Mouse (Mus musculus): ENCODE measurements around the gene Lingo3.

Gene Lingo3

DNA sequence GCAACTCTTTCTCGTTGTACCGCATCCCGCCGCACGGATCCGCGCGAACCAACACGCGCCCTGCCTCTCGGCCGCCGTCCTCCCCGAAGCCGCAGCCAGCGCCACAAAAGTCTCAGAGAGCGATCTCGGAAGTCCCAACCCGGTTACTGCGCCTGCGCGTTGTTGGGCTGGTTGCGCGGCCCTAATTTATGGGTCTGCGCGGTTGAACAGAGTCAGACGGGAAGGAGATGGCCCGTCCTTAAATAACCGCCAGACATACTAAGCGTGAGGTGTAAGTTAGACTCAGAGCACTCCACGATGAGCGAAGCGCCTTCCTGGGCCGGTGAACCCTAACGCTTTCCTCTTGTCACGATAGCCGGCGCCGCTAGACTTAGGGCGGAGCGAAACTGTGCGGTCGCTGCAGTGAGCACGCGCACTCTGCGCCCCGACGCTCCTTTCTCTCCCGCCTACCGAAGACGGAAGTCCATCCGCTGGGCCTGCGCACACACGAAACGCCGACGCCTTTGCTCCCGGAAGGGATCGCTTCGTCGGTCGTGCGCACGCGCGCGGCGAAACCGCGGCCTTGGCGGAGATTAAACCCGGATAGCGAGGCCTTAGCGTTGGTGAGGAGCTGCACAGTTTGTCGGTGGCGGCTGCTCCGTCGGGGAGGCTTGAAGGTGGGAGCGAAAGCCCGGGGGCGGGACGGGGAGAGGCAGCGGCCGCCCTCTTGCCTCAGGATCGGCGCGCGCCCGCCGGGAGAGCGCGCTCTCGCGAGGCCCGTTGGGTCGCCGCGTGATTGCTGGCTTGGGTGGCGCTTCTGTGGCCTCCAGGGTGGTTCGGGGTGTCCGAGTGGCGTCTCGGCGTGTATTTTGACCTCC, 45.5 kb downstream of the Lingo3 start, which contains the start of the genes Sf3a2 and Plekhj1:
Sf3a2 (plus strand) TSS at position 49 of the 857 bp plus-strand sequence.
Plekhj1 (minus strand) TSS at position 477 of the 857 bp plus-strand sequence.
- DNase-seq (ENCODE audit: low read depth), result peak; percentile 95

DNA sequence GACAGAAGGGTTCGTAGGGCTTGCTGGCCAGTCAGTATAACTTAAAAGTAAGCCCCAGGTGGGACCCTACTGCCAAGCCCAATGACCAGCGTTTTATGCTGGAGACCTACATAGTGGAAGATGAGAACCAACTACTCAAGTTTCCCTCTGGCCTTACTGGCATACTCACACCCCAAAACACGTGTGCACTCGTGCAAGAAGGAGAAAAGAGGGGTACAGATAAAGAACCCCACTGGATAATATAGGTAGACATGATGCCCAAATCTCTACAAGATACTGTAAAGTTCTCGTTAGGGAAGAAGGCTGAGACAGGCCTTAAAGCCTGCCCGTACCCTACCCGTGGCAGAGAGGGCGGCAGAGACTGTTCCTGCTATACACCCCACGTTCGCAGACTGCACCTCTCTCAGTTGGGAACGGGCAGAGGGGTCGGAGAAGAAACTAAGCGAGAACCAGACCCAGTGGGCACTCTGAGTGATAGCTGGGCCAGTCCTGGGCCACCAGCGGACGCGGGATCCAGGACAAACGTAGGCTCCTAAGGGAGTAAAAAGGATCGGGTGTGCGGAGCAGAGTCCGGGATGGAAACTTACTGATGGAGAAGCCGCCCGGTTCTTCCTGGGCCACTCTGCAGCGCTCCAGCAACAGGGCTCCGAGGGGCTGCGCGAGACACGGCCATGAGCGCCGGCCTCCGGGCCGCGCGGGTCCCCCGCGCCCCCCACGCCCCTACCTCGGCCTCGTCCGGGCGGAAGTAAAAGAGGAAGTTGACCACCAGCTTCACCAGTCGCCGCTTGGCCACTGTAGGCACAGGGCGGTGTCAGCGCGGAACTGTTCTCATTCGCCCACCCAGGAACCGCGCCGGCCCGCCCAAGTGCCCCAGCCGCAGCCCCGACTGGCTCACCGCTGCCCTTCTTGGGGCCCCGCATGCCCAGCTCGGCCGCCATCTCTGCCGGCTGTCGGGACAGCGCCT, 46.4 kb downstream of the Lingo3 start:
- no peak for DNase-seq (ENCODE audit: low read depth)

DNA sequence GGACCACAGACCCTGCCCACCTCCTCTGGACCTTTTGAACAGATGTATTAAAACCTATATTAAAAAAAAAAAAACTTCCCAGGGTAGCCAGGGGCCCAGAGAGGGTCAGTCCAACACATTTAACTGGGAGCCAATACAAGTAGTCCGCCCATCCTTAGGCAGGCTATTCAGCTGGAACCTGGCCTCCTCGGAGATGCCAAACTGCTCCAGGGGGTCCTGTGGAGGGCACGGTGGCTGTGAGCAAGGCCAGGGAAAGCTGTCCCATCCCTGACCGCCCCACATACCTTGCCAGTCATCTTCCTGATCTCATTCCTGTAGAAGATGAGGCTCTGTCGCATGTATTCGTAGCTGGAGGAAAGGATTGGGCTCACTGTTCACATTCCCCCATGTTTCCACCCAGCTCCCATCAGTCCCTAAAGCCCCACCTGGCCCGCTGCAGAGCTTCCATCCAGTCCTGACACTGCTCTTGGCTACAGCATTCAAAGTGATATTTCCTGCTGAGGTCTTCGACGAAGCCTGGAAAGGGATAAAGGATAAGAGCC, 47.5 kb downstream of the Lingo3 start:
- DNase-seq (ENCODE audit: low read depth), result no peak

DNA sequence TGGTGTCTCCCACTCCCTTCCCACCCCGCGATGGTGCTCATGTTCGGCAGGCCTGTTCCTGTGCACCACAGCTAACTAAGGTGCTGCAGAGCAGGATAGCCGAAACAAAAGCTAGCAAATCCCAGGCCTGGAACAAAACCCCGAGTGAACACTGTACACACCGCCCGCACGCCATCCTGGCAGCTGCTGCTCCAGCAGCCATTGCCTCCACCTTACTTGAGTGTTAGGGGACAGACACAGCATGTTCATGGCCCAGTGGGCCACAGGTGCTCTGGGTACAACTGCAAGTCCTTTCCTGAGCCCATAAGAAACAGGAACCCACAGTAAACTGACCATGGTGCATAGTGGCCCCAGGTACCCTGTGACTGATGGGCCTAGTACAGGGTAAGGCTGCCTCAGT, 49.1 kb downstream of the Lingo3 start:
- no peak for DNase-seq (ENCODE audit: low read depth)

DNA sequence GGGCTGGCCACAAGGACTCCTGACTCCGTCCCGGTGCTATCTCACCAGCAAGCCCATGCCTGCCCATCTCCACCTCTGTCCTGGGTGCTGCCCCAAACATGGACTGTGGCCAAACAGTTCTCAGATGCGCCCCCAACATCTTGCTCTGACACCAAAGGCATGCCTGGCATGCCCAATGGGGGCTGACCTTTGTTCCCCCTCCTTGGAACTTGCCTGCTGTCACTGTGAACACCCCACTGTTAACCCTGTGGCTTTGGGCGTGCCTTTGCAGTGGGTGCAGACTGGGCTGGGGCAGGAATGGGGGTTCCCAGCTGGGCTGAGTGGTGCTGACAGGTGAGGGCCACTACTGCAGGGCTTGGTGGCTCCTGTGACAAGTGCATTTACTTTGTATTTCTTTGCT, 50.0 kb downstream of the Lingo3 start:
- DNase-seq (ENCODE audit: low read depth), result no peak

DNA sequence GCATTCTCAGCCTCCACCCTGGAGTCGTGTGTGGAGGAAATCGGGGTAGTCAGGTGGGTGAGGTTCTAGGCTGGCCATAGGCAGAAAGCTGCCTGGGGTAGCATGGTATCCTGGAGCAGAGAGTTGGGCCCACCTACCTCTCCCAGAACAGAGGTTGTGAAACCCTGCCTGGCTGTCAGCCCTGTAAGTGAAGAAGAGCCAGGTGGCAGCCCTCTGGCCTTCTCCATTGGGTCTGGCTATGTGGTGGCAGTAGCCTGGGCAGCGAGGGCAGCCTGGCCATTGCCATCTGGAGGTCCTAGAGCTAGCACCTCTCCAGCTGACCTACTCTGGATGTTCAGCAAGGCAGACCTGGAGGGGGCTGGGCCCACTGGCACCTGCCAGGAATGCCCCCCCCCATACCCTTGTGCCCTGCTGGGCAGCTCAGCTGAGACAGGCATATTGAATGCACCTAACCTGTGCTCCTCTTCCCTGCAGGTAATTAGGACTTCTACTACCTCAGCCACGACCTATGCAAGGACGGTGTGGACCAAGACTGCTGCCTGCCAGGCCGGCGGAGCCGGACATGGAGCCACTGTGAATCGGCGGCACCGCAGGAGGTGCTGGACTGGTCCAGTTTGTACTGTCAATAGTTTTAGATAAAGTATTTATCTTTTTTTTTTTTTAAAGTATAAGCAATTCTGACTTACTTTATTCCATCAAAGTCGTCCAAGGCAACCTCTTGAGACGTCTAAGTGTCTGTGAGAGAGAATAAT, 50.6 kb downstream of the Lingo3 start:
- DNase-seq (ENCODE audit: low read depth), result no peak

DNA sequence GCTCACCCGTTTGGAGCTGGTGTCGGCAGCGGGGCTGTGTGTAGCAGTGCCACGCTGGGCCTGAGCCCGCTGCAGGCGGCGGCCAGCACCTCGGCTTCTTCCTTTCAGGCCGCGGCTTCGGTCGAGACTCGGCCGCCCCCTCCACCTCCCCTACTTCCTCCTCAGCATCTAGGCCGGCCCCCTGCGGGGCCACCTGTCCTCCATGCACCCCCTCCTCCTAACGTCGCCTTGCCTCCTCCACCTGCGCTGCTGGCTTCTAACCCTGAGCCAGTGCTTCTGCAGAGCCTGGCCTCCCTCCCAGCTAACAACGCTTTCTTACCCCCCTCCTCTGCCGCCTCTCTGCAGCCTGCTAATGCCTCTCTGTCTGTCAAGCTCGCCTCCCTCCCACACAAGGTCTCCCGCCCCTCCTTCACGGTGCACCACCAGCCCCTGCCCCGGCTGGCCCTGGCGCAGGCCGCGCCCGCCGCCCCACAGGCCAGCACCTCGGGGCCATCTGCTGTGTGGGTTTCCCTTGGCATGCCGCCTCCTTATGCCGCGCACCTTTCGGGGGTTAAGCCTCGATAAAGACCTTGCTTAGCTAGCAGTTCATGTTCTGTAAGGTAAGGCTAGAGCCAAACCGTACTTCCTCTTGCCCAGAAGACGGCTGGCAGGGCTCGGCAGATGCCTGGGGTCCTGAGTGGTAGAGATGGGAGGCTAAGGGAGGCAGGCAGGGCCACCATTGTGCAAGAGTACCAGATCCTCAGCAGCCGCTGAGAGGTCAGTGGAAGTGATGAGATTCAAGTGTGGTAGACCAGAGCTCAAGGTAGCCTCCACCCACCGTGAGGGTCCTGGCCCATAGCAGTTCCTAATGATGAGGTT, 51.4 kb downstream of the Lingo3 start:
- no peak for DNase-seq (ENCODE audit: low read depth)

DNA sequence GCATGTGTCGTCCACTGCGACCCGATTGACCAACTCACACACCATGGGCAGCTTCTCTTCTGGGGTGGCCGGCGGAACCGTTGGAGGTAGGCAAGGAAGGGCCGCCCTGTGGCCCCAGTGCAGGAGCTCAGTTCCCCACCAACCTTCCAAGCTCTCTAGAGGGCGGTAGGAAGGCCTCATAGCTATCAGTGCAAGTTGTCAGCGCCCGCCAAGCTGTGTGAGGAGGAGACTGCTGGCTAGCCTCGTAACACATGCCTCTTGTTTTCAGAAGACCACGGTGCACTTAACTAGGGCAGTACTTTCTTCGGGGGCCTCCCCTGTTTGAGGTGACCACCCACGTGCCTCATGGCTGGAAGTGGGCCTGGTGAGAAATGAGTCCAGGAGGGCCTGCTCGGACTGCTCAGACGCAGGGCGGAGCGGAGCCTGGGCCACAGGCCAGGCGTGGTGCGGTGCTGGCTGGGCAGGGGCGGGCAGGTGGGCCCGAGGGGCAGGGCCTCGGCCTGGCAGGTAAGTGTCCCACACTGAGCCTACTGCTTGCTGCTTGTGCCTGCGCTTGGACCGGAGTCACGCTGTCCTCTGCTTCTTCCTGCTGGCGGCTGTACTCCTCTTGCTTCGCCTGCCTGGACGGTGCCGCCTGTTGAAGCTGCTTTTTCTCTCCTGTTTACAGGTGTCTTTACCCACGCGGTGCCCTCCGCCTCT, 52.2 kb downstream of the Lingo3 start:
- no peak for DNase-seq (ENCODE audit: low read depth)

DNA sequence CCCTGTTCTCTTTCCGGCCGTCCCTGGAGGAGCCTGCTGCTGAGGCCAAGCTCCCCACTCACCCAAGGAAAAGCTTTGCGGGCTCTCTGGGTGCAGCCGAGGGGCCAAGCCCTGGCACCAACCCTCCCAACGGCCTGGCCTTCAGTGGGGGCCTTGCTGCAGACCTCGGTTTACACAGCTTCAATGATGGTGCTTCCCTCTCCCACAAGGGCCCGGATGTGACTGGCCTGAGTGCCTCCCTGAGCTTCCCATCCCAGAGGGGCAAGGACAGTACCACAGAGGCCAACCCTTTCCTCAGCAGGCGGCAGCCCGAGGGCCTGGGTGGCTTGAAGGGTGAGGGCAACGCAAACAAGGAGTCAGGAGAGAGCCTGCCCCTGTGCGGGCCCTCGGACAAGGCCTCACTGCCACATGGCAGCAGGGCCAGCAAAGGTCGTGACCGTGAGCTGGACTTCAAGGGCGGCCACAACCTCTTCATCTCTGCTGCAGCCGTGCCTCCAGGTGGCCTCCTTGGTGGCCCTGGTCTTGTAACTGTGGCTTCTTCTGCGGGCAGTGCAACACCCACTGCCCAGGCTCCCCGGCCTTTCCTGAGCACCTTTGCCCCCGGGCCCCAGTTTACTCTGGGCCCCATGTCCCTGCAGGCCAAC, 53.0 kb downstream of the Lingo3 start:
- no peak for DNase-seq (ENCODE audit: low read depth)

DNA sequence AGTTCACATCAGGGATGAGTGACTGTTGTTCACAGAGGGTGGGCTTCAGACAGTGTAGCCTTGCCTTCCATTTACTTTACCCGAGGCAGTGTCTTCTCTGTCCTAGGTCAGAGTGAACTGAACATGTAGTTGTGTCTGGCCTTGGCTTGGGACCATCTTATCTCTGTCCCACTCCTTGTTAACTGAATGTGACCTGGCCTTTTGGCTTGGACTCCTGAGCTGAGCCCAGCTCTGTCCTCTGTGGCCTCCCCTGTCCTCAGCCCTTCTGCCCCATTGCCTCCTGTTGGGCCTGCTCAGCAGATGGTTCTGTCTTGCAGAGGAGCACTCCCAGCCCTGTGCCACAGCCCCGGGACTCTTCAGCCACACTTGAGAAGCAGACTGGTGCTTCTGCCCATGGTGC, 56.3 kb downstream of the Lingo3 start:
- DNase-seq (ENCODE audit: low read depth), result no peak

DNA sequence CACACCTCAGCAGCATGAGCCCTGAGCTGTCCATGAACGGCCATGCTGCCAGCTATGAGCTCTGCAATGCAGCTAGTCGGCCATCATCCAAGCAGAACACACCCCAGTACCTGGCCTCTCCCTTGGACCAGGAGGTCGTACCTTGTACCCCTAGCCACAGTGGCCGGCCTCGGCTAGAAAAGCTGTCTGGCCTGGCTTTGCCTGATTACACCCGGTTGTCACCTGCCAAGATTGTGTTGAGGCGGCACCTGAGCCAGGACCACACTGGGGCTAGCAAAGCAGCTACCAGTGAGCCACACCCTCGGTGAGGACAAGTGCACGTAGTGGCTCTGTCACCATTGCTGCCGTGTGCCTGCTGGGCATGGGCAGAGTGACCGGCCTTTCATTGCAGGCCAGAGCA, 57.9 kb downstream of the Lingo3 start:
- DNase-seq (ENCODE audit: low read depth), result no peak

DNA sequence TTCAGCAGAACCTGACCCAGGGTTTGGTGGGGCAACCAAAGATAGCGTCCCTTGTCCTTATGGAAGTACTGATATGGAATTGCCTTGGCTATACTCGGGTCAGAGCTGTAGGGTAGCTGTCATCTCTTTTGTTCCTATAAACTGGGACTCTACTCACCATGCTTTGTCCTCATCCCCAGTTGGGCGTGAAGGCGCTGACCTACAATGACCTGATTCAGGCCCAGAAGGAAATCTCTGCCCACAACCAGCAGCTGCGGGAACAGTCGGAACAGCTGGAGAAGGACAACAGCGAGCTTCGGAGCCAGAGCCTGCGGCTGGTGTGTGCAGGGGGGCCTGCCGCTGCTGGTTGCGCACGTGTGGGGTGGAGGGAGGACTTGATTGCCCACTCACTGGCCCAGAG, 59.0 kb downstream of the Lingo3 start:
- no peak for DNase-seq (ENCODE audit: low read depth)

DNA sequence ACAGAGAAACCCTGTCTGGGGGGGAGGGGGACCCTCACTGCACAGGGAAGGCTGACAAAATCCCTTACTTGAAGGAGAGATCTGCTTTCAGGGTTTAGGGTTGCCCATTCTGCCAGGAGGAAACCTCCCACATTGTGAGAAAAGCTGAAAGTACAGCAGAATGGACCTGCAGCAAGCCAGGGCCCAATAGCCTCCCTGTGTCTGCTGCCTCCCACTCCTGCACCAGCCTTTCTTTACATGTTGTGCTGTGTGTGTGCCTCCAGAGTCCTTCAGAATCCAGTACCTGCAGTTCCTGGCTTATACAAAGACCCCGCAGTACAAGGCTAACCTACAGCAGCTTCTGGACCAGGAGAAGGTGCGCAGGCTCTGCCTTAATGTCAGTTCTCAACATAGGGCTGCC, 59.5 kb downstream of the Lingo3 start:
- no peak for DNase-seq (ENCODE audit: low read depth)

All from fibroblast of lung, adult 2 months (primary cell).